Mouse (Mus musculus) neural tube, embryonic 11.5 days (tissue): ENCODE results near the gene Orai2. TPM values are rescaled to one million over a fixed set of nuclear protein-coding genes. Genes with fewer than 3 reads are reported as not detected.

Experiments used
- ATAC-seq: fragments of 200-750 bp; cut with Nextera tagmentation; 2 replicates; pipeline ENCODE4 v1.8.0; 2017; ENCODE audit warnings: moderate number of reproducible peaks, mild to moderate bottlenecking, moderate TSS enrichment, moderate library complexity; ENCODE audit not compliant: insufficient read depth, low FRiP score, low TSS enrichment
- DNase-seq: peaks from one replicate; pipeline ENCODE4 v3.0.0-alpha.2; 2015; ENCODE audit warnings: low spot score
- H3K27ac ChIP-seq: fragments of 300-500 bp; sonication (generic); 2 replicates; pipeline ENCODE4 v1.5.1; 2014; ENCODE audit warnings: low read depth, mild to moderate bottlenecking, low read length
- H3K27me3 ChIP-seq: fragments of 300-500 bp; sonication (generic); 2 replicates; pipeline ENCODE4 v1.6.1; 2014; ENCODE audit warnings: mild to moderate bottlenecking, low read length, mixed read lengths; ENCODE audit not compliant: control insufficient read depth, insufficient read depth
- H3K36me3 ChIP-seq: fragments of 300-500 bp; sonication (generic); 2 replicates; pipeline ENCODE4 v1.6.1; 2014; ENCODE audit warnings: mild to moderate bottlenecking, low read length, moderate library complexity, mixed read lengths; ENCODE audit not compliant: control insufficient read depth, insufficient read depth
- H3K4me1 ChIP-seq: fragments of 300-500 bp; sonication (generic); 2 replicates; pipeline ENCODE4 v1.6.1; 2014; ENCODE audit warnings: low read length, mixed read lengths; ENCODE audit not compliant: control insufficient read depth, insufficient read depth
- H3K4me2 ChIP-seq: fragments of 300-500 bp; sonication (generic); 2 replicates; pipeline ENCODE4 v1.6.1; 2014; ENCODE audit warnings: low read depth, mild to moderate bottlenecking, moderate library complexity
- H3K4me3 ChIP-seq: fragments of 300-500 bp; sonication (generic); 2 replicates; pipeline ENCODE4 v1.5.1; 2014; ENCODE audit warnings: low read depth, low read length
- H3K9ac ChIP-seq: fragments of 300-500 bp; sonication (generic); 2 replicates; pipeline ENCODE4 v1.6.1; 2014; ENCODE audit warnings: mild to moderate bottlenecking, low read length
- H3K9me3 ChIP-seq: fragments of 300-500 bp; sonication (generic); 2 replicates; pipeline ENCODE4 v1.6.1; 2016; ENCODE audit warnings: low read length; ENCODE audit not compliant: control insufficient read depth
- WGBS: fragments of 180-500 bp; shearing (Covaris S2); extraction: QIAGEN DNeasy Blood & Tissue Kit; methylation state at CpG from one replicate; pipeline ENCODE4 v1.1.7; 2014; 5-methylcytosine and 5-hydroxymethylcytosine counted together
- microRNA-seq: library from miRNA; unstranded; fragments of <30 nt; microRNA quantifications from one replicate; pipeline ENCODE4, GENCODE M21; 2016
- polyA plus RNA-seq: library from polyadenylated mRNA; unstranded; fragments of >200 nt; fragmentation: Nextera tagmentation; extraction: Ambion mirVana; gene quantifications from 2 replicates; pipeline ENCODE4 v1.2.1, GENCODE M21; 2014

Gene Orai2
- polyA plus RNA-seq, 1 experiment from 2014 or later = 10.6 TPM

GRCm38 (mm10) chr5:136102099-136102820, 68.3 kb downstream of the Orai2 start:
- 6% methylated on average over 41 of the region's 41 CpGs for WGBS
- Histone ChIP-seq H3K4me2 (peak overlapping the region; percentile 56), H3K4me3 (peak overlapping the region; percentile 21; the same call in 1 of the 2 replicates), H3K27me3 (peaks cover 2% of the 10 kb centered on the region; the same call in 1 of the 2 replicates), H3K4me1 (peaks cover 3% of the 10 kb centered on the region; the same call in 1 of the 2 replicates), H3K36me3 (no peaks in the 10 kb centered on the region), H3K27ac (no peak overlapping the region), H3K9ac (peak overlapping the region; percentile 39; the same call in 1 of the 2 replicates), H3K9me3 (no peaks in the 10 kb centered on the region)
- DNase-seq = peak; percentile 83
- peak; percentile 80 for ATAC-seq

- Histone ChIP-seq H3K4me2 (no peak overlapping the region), H3K4me3 (no peak overlapping the region), H3K27ac (no peak overlapping the region), H3K4me1 (peaks cover 3% of the 10 kb centered on the region; the same call in 1 of the 2 replicates), H3K9ac (no peak overlapping the region), H3K27me3 (peaks cover 2% of the 10 kb centered on the region; the same call in 1 of the 2 replicates), H3K36me3 (no peaks in the 10 kb centered on the region), H3K9me3 (no peaks in the 10 kb centered on the region)
- no peak for ATAC-seq
- 86% methylated on average over 10 of the region's 10 CpGs for WGBS
- DNase-seq = no peak
Measured at GRCm38 (mm10) chr5:136098536-136098935, 72.0 kb downstream of the Orai2 start.

Small RNAs within 50 kb of the gene (microRNA-seq; reads per million reads assigned to microRNA genes)
- gene Mir7035 = not detected

Other genes with a start within 250 kb of the Orai2 start
- gene Ywhag, start 236.1 kb downstream of the Orai2 start, polyA plus RNA-seq = 191 and 196 TPM in 2 replicates
- 1.8 TPM in 2 replicates for gene Ssc4d, start 196.2 kb downstream of the Orai2 start, polyA plus RNA-seq
- gene Zp3, start 190.6 kb downstream of the Orai2 start, polyA plus RNA-seq = not detected in 2 replicates
- gene Dtx2, start 175.9 kb downstream of the Orai2 start, polyA plus RNA-seq = 31.4 and 31.8 TPM in 2 replicates
- gene Upk3b, start 132.2 kb downstream of the Orai2 start, polyA plus RNA-seq = 0.31 and 0.47 TPM in 2 replicates
- gene Upk3bl, start 116.2 kb downstream of the Orai2 start, polyA plus RNA-seq = 3.1 and 4.4 TPM in 2 replicates
- gene Rasa4, start 86.8 kb downstream of the Orai2 start, polyA plus RNA-seq = 4.7 and 4.9 TPM in 2 replicates
- gene Polr2j, start 54.1 kb downstream of the Orai2 start, polyA plus RNA-seq = 236 and 251 TPM in 2 replicates
- 40.5 and 45.3 TPM in 2 replicates for gene Lrwd1, start 34.6 kb downstream of the Orai2 start, polyA plus RNA-seq
- 21.1 and 25.9 TPM in 2 replicates for gene Alkbh4, start 34.6 kb downstream of the Orai2 start, polyA plus RNA-seq
- gene Prkrip1, start 28.2 kb upstream of the Orai2 start, polyA plus RNA-seq = 76.5 and 76.8 TPM in 2 replicates
- gene Sh2b2, start 75.8 kb upstream of the Orai2 start, polyA plus RNA-seq = 16.3 and 17.3 TPM in 2 replicates